Mouse (Mus musculus): ENCODE data around the gene Ssr1. TPM values are rescaled to one million over a fixed set of nuclear protein-coding genes. Genes with fewer than 3 reads are reported as not detected.

The Ssr1 gene
- total and polyA plus RNA-seq, 3 experiments = 10.0 to 44.9 (median 41.7) TPM

DNA sequence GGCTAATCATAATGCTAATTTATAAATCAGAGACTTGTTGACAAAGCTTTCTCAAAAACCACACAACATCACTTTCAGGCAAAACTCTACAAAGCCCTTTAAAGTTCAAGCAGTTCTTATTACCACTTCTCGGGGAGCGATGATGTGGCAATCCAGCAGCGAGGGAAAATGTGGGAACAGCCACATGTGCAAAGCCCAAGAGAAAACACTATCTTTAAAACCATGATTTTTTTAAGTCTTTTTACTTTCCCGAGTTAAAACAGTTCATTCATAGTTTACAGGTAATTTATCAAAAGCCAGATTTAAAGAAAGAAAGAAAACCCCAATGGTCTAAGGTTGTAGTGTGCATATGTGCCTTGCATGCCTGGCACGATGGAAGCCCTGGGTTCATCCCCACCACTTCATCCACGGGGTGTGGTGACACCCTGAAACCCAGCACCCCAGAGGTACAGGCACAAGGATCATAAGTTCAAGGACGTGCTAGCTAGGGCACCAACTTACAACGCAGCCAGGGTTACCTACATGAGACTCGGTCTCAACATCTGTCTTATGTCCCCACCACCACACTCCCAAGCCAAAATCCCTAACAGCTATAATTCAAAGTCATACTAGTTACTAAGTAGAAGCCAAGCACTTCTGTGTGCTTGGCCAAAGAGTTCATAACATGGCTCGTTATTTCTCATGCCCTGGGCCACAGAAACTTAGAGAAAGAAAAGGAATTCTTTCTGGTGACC, 1.2 kb downstream of the Ssr1 start:
- TF ChIP-seq POLR2A (IDR thresholded peaks at IDR 0.05; ENCODE audit: insufficient read depth, low read depth, low read length) (no peak), CTCF (IDR thresholded peaks at IDR 0.05) (no peak), EP300 (IDR thresholded peaks at IDR 0.05; ENCODE audit: insufficient read depth, low read depth, low read length) (no peak)
- intact Hi-C loops (cut with DNase I) = no loop called here
- Histone ChIP-seq H3K4me3 (peak overlapping the region; percentile 94), H3K27ac (no peak overlapping the region), H3K27me3 (ENCODE audit: control insufficient read depth, insufficient read depth, low read length) (no peaks in the 10 kb centered on the region), H3K79me2 (replicated peaks; ENCODE audit: control insufficient read depth, insufficient read depth, low read length) (no peaks in the 10 kb centered on the region), H3K4me1 (ENCODE audit: control insufficient read depth, insufficient read depth, low read length) (peaks cover 2% of the 10 kb centered on the region), H3K9ac (ENCODE audit: low read depth, low read length) (peak overlapping the region; percentile 8), H3K36me3 (ENCODE audit: control insufficient read depth, insufficient read depth, low read length) (no peaks in the 10 kb centered on the region)
- no peak for DNase-seq
- WGBS = 18% methylated on average over 10 of the region's 10 CpGs

DNA sequence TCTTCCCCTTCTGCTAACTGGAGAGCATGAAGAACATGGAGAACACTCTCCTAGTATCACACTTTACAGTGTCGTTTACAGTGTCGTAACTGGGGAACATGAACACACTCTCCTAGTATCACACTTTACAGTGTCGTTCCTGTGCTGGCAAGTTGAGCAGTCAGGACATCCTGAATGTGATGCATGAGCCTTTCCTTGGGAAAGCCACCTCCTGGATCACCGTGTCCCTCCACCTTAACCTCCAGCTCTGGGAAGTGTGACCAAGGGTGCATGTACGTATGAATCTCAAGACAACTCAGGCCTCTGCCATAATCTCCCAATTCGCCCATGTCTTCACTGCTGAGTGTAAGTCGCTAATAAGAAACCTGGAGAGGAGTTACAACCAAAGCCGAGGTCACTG, 4.3 kb downstream of the Ssr1 start:
- H3K9ac ChIP-seq (ENCODE audit: low read depth, low read length) = no peak overlapping the region
- H3K27me3 ChIP-seq (ENCODE audit: control insufficient read depth, insufficient read depth, low read length) = no peaks in the 10 kb centered on the region
- no peaks in the 10 kb centered on the region for H3K79me2 ChIP-seq (replicated peaks; ENCODE audit: control insufficient read depth, insufficient read depth, low read length)
- intact Hi-C loops (cut with DNase I) = no loop called here
- H3K4me3 ChIP-seq = no peak overlapping the region
- peaks cover 4% of the 10 kb centered on the region; the same call in 1 of the 2 replicates for H3K36me3 ChIP-seq (ENCODE audit: control insufficient read depth, insufficient read depth, low read length)
- H3K4me1 ChIP-seq (ENCODE audit: control insufficient read depth, insufficient read depth, low read length) = peaks cover 2% of the 10 kb centered on the region
- TF ChIP-seq POLR2A (IDR thresholded peaks at IDR 0.05; ENCODE audit: insufficient read depth, low read depth, low read length) = no peak
- TF ChIP-seq CTCF (IDR thresholded peaks at IDR 0.05) = no peak
- no peak for TF ChIP-seq EP300 (IDR thresholded peaks at IDR 0.05; ENCODE audit: insufficient read depth, low read depth, low read length)
- WGBS = 88% methylated on average over 8 of the region's 8 CpGs
- DNase-seq = no peak
- no peak overlapping the region for H3K27ac ChIP-seq

DNA sequence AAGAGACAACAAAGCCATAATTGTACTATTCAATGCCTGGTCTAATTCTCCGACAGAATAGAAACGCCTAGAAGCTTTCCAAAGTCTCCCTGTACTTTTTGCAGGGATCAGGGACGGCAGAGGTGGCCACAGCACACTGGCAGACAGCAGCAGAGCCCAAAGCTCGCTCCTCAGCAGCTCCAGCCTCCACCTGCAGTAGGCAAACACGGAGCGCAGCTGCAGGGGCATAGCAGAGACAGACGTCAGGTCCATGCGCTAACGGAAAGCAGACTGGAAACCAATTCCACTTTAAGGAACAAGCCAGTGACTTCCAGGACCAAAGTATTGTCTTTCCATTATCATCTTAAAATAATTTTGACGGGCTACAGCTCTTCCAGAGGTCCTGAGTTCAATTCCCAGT, 7.9 kb downstream of the Ssr1 start:
- Histone ChIP-seq H3K27ac (no peak overlapping the region), H3K4me3 (no peak overlapping the region), H3K4me1 (ENCODE audit: control insufficient read depth, insufficient read depth, low read length) (no peaks in the 10 kb centered on the region), H3K79me2 (replicated peaks; ENCODE audit: control insufficient read depth, insufficient read depth, low read length) (no peaks in the 10 kb centered on the region), H3K27me3 (ENCODE audit: control insufficient read depth, insufficient read depth, low read length) (no peaks in the 10 kb centered on the region), H3K9ac (ENCODE audit: low read depth, low read length) (no peak overlapping the region), H3K36me3 (ENCODE audit: control insufficient read depth, insufficient read depth, low read length) (peaks cover 6% of the 10 kb centered on the region)
- 82% methylated on average over 10 of the region's 10 CpGs for WGBS
- TF ChIP-seq POLR2A (IDR thresholded peaks at IDR 0.05; ENCODE audit: insufficient read depth, low read depth, low read length) (no peak), EP300 (IDR thresholded peaks at IDR 0.05; ENCODE audit: insufficient read depth, low read depth, low read length) (no peak), CTCF (IDR thresholded peaks at IDR 0.05) (no peak)
- DNase-seq = no peak
- intact Hi-C loops (cut with DNase I) = no loop called here

GRCm38 (mm10) chr13:37981063-37981462, 13.0 kb downstream of the Ssr1 start:
- Histone ChIP-seq H3K4me3 (no peak overlapping the region), H3K4me1 (ENCODE audit: control insufficient read depth, insufficient read depth, low read length) (no peaks in the 10 kb centered on the region), H3K36me3 (ENCODE audit: control insufficient read depth, insufficient read depth, low read length) (peaks cover 5% of the 10 kb centered on the region), H3K9ac (ENCODE audit: low read depth, low read length) (no peak overlapping the region), H3K27ac (no peak overlapping the region), H3K79me2 (replicated peaks; ENCODE audit: control insufficient read depth, insufficient read depth, low read length) (no peaks in the 10 kb centered on the region), H3K27me3 (ENCODE audit: control insufficient read depth, insufficient read depth, low read length) (no peaks in the 10 kb centered on the region)
- no peak for TF ChIP-seq EP300 (IDR thresholded peaks at IDR 0.05; ENCODE audit: insufficient read depth, low read depth, low read length)
- no peak for TF ChIP-seq CTCF (IDR thresholded peaks at IDR 0.05)
- no peak for TF ChIP-seq POLR2A (IDR thresholded peaks at IDR 0.05; ENCODE audit: insufficient read depth, low read depth, low read length)
- no peak for DNase-seq
- 78% methylated on average over 5 of the region's 5 CpGs for WGBS
- intact Hi-C loops (cut with DNase I) = no loop called here

DNA sequence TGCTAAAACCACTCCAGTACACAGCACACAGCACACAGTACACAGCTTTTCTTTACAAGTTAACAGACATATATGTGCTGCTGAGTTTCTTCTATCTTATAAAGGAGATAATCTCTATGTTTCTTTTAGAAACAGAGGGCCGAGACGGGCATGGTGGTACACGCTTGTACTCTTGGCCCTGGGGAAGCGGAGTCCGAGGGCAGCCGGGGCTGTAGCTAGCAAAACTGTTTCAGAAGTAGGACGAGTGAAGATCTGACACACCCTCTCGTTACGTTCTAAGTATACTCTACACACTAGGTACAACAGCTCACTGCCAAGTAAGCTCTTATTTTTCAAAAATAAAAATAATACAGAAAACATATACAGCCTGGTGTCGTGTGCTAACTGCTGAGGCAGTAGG, 13.7 kb downstream of the Ssr1 start:
- no peak for TF ChIP-seq CTCF (IDR thresholded peaks at IDR 0.05)
- TF ChIP-seq EP300 (IDR thresholded peaks at IDR 0.05; ENCODE audit: insufficient read depth, low read depth, low read length) = no peak
- no peak for TF ChIP-seq POLR2A (IDR thresholded peaks at IDR 0.05; ENCODE audit: insufficient read depth, low read depth, low read length)
- H3K9ac ChIP-seq (ENCODE audit: low read depth, low read length) = no peak overlapping the region
- DNase-seq = no peak
- peaks cover 2% of the 10 kb centered on the region for H3K36me3 ChIP-seq (ENCODE audit: control insufficient read depth, insufficient read depth, low read length)
- no peaks in the 10 kb centered on the region for H3K79me2 ChIP-seq (replicated peaks; ENCODE audit: control insufficient read depth, insufficient read depth, low read length)
- H3K4me3 ChIP-seq = no peak overlapping the region
- WGBS = 90% methylated on average over 10 of the region's 10 CpGs
- no peaks in the 10 kb centered on the region for H3K27me3 ChIP-seq (ENCODE audit: control insufficient read depth, insufficient read depth, low read length)
- no peaks in the 10 kb centered on the region for H3K4me1 ChIP-seq (ENCODE audit: control insufficient read depth, insufficient read depth, low read length)
- intact Hi-C loops (cut with DNase I) = no loop called here
- no peak overlapping the region for H3K27ac ChIP-seq

GRCm38 (mm10) chr13:37979506-37979905, 14.5 kb downstream of the Ssr1 start:
- no peak for TF ChIP-seq POLR2A (IDR thresholded peaks at IDR 0.05; ENCODE audit: insufficient read depth, low read depth, low read length)
- no peak for TF ChIP-seq CTCF (IDR thresholded peaks at IDR 0.05)
- TF ChIP-seq EP300 (IDR thresholded peaks at IDR 0.05; ENCODE audit: insufficient read depth, low read depth, low read length) = no peak
- Histone ChIP-seq H3K27me3 (ENCODE audit: control insufficient read depth, insufficient read depth, low read length) (no peaks in the 10 kb centered on the region), H3K9ac (ENCODE audit: low read depth, low read length) (no peak overlapping the region), H3K4me1 (ENCODE audit: control insufficient read depth, insufficient read depth, low read length) (no peaks in the 10 kb centered on the region), H3K79me2 (replicated peaks; ENCODE audit: control insufficient read depth, insufficient read depth, low read length) (no peaks in the 10 kb centered on the region), H3K4me3 (no peak overlapping the region), H3K36me3 (ENCODE audit: control insufficient read depth, insufficient read depth, low read length) (peaks cover 2% of the 10 kb centered on the region), H3K27ac (no peak overlapping the region)
- intact Hi-C loops (cut with DNase I) = no loop called here
- 88% methylated on average over 12 of the region's 12 CpGs for WGBS
- no peak for DNase-seq

Measured in heart, adult 2 months (tissue).